16 mouse cellular contexts compared by ENCODE assay signal in the genomic region with DNA sequence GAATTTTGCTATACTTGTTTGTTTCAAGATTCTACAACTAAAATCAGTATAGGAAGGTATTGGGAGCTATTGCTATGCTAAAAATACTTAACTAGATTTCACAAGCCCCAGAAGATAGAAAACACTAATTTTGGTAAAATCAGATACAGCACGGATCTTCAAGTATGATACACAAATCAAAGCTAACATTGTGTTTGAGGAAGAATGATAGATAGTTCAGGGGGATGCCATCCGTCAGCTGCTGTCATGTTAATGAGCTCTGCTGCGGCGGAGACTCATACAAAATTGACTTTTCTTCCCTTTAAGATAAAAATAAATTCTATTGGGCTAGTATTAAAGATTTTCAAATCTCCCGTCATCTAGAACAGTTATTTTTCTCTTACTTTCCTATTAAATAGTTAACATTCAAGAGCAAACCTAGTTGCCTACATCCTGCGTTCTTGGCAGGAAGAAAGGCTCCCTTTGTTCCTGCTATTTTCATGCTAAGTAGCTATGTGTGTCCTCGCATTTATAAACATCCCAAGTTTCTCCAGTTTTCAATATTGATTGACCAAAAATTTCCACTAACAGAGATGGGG.
DNase-seq lines count a peak whose midpoint lies in the region; ATAC-seq and TF ChIP-seq lines count a peak whose summit lies in the region.
"Had no signal": no experiment of that assay in that cellular context is flagged by ENCODE, and none has a peak within 500 bp of the region (broad histone marks: within the 10 kb centered on the region; RNA-seq: fewer than 3 reads in every experiment).

No protein-coding gene starts in this region.

- ATAC-seq in neural tube, embryonic 11.5 days (ENCODE audit: insufficient read depth, low FRiP score, low TSS enrichment), result no peak
- ATAC-seq in hindbrain, embryonic 11.5 days (ENCODE audit: low FRiP score), result peak; percentile 63; the same call in 1 of the 2 replicates
- ATAC-seq in midbrain, embryonic 13.5 days, result no peak
- ATAC-seq in lung, postnatal 0 days, result no peak

- DNase-seq in neural tube, embryonic 11.5 days (ENCODE audit: low spot score), result peak; percentile 51
- no peak for DNase-seq in neural tube, embryonic 10.5 days (ENCODE audit: extremely low spot score, low spot score)
- peak; percentile 33 for DNase-seq in hindbrain, embryonic 11.5 days (ENCODE audit: low spot score)
- DNase-seq in lung, postnatal 0 days (ENCODE audit: low spot score), result no peak
- DNase-seq in layer of hippocampus, postnatal 25 days (ENCODE audit: extremely low spot score in 1 of 2, low spot score in 1 of 2), result no peak
- no peak for DNase-seq in layer of hippocampus, adult 8-10 months (ENCODE audit: low spot score in 2 of 2)
- DNase-seq in adrenal gland, adult 2 months, result no peak
- DNase-seq: cerebellum, adult 9-10 months; heart, postnatal 14 days; kidney, adult 11 months; right cerebral cortex, postnatal 25 days; thymus, postnatal 14 days had no signal

- peaks cover 8% of the 10 kb centered on the region for H3K36me3 ChIP-seq in neural tube, embryonic 11.5 days (ENCODE audit: control insufficient read depth, insufficient read depth, low read length)
- peaks cover 7% of the 10 kb centered on the region for H3K36me3 ChIP-seq in hindbrain, embryonic 11.5 days (ENCODE audit: control insufficient read depth, insufficient read depth, low read length)
- peaks cover 66% of the 10 kb centered on the region for H3K36me3 ChIP-seq in midbrain, embryonic 13.5 days
- peaks cover 37% of the 10 kb centered on the region; the same call in 1 of the 2 replicates for H3K36me3 ChIP-seq in lung, postnatal 0 days (ENCODE audit: insufficient read depth, low read length)

- TF ChIP-seq EP300 in lung, postnatal 0 days (IDR thresholded peaks at IDR 0.05), result no peak

- no peak overlapping the region for H3K9ac ChIP-seq in neural tube, embryonic 11.5 days (ENCODE audit: low read length)
- no peak overlapping the region for H3K9ac ChIP-seq in hindbrain, embryonic 11.5 days (ENCODE audit: low read depth, low read length)
- no peak overlapping the region for H3K9ac ChIP-seq in midbrain, embryonic 13.5 days (replicated peaks)
- no peak overlapping the region for H3K9ac ChIP-seq in lung, postnatal 0 days (replicated peaks; ENCODE audit: low read depth)
- H3K9ac ChIP-seq: embryonic facial prominence, embryonic 12.5 days; liver, embryonic 15.5 days had no signal

- peak overlapping the region; percentile 72 for H3K27ac ChIP-seq in neural tube, embryonic 11.5 days (ENCODE audit: low read depth, low read length)
- peak overlapping the region; percentile 91 for H3K27ac ChIP-seq in hindbrain, embryonic 11.5 days (ENCODE audit: low read depth, low read length)
- H3K27ac ChIP-seq in midbrain, embryonic 13.5 days, result peak overlapping the region; percentile 90
- H3K27ac ChIP-seq in lung, postnatal 0 days (ENCODE audit: low read length), result no peak overlapping the region
- H3K27ac ChIP-seq: embryonic facial prominence, embryonic 12.5 days; liver, embryonic 15.5 days; macrophage had no signal

- H3K27me3 ChIP-seq in neural tube, embryonic 11.5 days (ENCODE audit: control insufficient read depth, insufficient read depth, low read length), result no peaks in the 10 kb centered on the region
- no peaks in the 10 kb centered on the region for H3K27me3 ChIP-seq in hindbrain, embryonic 11.5 days (ENCODE audit: control insufficient read depth, insufficient read depth, low read length)
- no peaks in the 10 kb centered on the region for H3K27me3 ChIP-seq in midbrain, embryonic 13.5 days
- no peaks in the 10 kb centered on the region for H3K27me3 ChIP-seq in lung, postnatal 0 days (replicated peaks; ENCODE audit: insufficient read depth, low read length)
- H3K27me3 ChIP-seq: embryonic facial prominence, embryonic 12.5 days; liver, embryonic 15.5 days had no signal

- H3K4me1 ChIP-seq in neural tube, embryonic 11.5 days (ENCODE audit: control insufficient read depth, insufficient read depth, low read length), result peaks cover 12% of the 10 kb centered on the region
- peaks cover 3% of the 10 kb centered on the region; the same call in 1 of the 2 replicates for H3K4me1 ChIP-seq in hindbrain, embryonic 11.5 days (replicated peaks; ENCODE audit: control insufficient read depth, insufficient read depth, low read length)
- peaks cover 16% of the 10 kb centered on the region for H3K4me1 ChIP-seq in midbrain, embryonic 13.5 days (replicated peaks)
- H3K4me1 ChIP-seq in lung, postnatal 0 days (ENCODE audit: insufficient read depth, low read depth, low read length), result no peaks in the 10 kb centered on the region
- H3K4me1 ChIP-seq: embryonic facial prominence, embryonic 12.5 days; liver, embryonic 15.5 days had no signal

- no peaks in the 10 kb centered on the region for H3K9me3 ChIP-seq in neural tube, embryonic 11.5 days (ENCODE audit: control insufficient read depth, low read length)
- no peaks in the 10 kb centered on the region for H3K9me3 ChIP-seq in hindbrain, embryonic 11.5 days (ENCODE audit: control insufficient read depth, low read length)
- H3K9me3 ChIP-seq in midbrain, embryonic 13.5 days, result no peaks in the 10 kb centered on the region
- no peaks in the 10 kb centered on the region for H3K9me3 ChIP-seq in lung, postnatal 0 days (ENCODE audit: low read length)
- H3K9me3 ChIP-seq: embryonic facial prominence, embryonic 12.5 days; liver, embryonic 15.5 days had no signal

- 39% methylated on average over 7 of the region's 7 CpGs for WGBS in neural tube, embryonic 11.5 days
- WGBS in hindbrain, embryonic 11.5 days, result 35% methylated on average over 7 of the region's 7 CpGs
- 22% methylated on average over 7 of the region's 7 CpGs for WGBS in midbrain, embryonic 13.5 days
- WGBS in lung, postnatal 0 days, result 64% methylated on average over 7 of the region's 7 CpGs

- no peak for TF ChIP-seq CTCF in lung, postnatal 0 days (IDR thresholded peaks at IDR 0.05)

- no peak overlapping the region for H3K4me3 ChIP-seq in neural tube, embryonic 11.5 days (ENCODE audit: low read depth, low read length)
- no peak overlapping the region for H3K4me3 ChIP-seq in hindbrain, embryonic 11.5 days (ENCODE audit: low read depth, low read length)
- no peak overlapping the region for H3K4me3 ChIP-seq in midbrain, embryonic 13.5 days (replicated peaks)
- H3K4me3 ChIP-seq in lung, postnatal 0 days (ENCODE audit: low read depth, low read length), result no peak overlapping the region
- H3K4me3 ChIP-seq: embryonic facial prominence, embryonic 12.5 days; liver, embryonic 15.5 days had no signal

- no peak overlapping the region for H3K4me2 ChIP-seq in neural tube, embryonic 11.5 days (ENCODE audit: low read depth)
- no peak overlapping the region for H3K4me2 ChIP-seq in hindbrain, embryonic 11.5 days (replicated peaks; ENCODE audit: low read depth, low read length)
- H3K4me2 ChIP-seq in midbrain, embryonic 13.5 days (replicated peaks), result no peak overlapping the region; the same call in 1 of the 2 replicates
- no peak overlapping the region for H3K4me2 ChIP-seq in lung, postnatal 0 days (replicated peaks; ENCODE audit: low read depth, low read length)
- H3K4me2 ChIP-seq: embryonic facial prominence, embryonic 12.5 days; liver, embryonic 15.5 days had no signal

Comparison
In these comparisons a context has a peak if more than half of its experiments do, and no peak if none do; other contexts are left out.
1. DNase-seq: peak in neural tube, embryonic 11.5 days (single experiment) and hindbrain, embryonic 11.5 days (single experiment); none in neural tube, embryonic 10.5 days (single experiment), lung, postnatal 0 days (single experiment), layer of hippocampus, postnatal 25 days (0 of 2), layer of hippocampus, adult 8-10 months (0 of 2) and adrenal gland, adult 2 months (single experiment).